Mouse (Mus musculus): ENCODE results near the gene Nedd9.
A peak's percentile ranks its signal among the peaks of the same experiment; 100 is the strongest.
"Not testable (repeated sequence)": the region's sequence is repeated elsewhere in the genome, so short reads cannot be mapped to it uniquely, and the experiment has no call there.

Gene Nedd9

GRCm38 (mm10) chr13:41298533-41298932, 188.6 kb downstream of the Nedd9 start:
- no peak for DNase-seq (ENCODE audit: low spot score in 2 of 2)

DNA sequence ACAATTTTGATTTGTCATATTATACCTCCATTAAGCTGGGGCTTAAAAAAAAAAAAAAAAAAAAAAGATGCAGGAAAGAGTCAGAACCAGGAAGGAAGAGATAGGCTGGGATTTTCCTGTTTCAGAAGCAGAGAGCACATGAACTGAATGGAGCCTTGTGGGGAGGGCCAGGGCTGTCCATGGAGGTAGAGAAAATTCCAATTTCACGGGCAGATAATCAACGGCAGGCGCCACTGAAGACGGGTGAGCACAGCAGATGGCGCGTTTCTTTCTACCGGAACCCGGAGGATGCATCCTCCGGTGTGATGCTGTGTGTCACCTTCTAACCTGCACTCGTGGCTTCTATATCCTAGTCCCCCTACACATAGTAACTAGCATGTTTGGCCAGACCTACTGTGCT, 190.8 kb downstream of the Nedd9 start:
- DNase-seq (ENCODE audit: low spot score in 2 of 2): no peak

- DNase-seq (ENCODE audit: low spot score in 2 of 2): no peak
Measured at GRCm38 (mm10) chr13:41295886-41296285, 191.3 kb downstream of the Nedd9 start.

- no peak for DNase-seq (ENCODE audit: low spot score in 2 of 2)
Measured at GRCm38 (mm10) chr13:41293595-41293994, 193.6 kb downstream of the Nedd9 start.

GRCm38 (mm10) chr13:41291466-41291974, 195.6 kb downstream of the Nedd9 start:
- DNase-seq (ENCODE audit: low spot score in 2 of 2): no peak

GRCm38 (mm10) chr13:41286285-41286684, 200.9 kb downstream of the Nedd9 start:
- DNase-seq (ENCODE audit: low spot score in 2 of 2): no peak

- no peak for DNase-seq (ENCODE audit: low spot score in 2 of 2)
Measured at GRCm38 (mm10) chr13:41285448-41285847, 201.7 kb downstream of the Nedd9 start.

- DNase-seq (ENCODE audit: low spot score in 2 of 2): peak; percentile 36 to 50
Measured at GRCm38 (mm10) chr13:41283256-41283655, 203.9 kb downstream of the Nedd9 start.

DNA sequence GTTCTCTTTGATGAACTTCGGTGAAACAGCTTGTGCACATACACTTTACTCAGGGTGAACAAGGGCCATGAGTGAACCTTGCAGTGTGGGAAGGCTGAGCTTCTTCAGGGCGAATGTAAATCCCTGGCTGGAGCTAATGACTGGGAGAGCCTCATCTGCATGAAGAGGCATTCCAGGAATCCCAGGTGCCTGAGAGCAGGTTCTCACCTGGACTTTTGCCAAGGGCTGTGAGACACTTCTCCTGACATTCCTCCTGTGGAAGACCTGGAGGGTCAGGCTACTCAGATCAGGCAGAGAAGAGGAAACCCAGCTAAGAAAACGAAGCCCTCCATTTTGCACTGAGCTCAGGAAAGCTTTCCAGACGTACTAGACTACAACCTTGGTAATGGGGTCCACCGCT, 206.5 kb downstream of the Nedd9 start:
- DNase-seq (ENCODE audit: low spot score in 2 of 2): no peak

DNA sequence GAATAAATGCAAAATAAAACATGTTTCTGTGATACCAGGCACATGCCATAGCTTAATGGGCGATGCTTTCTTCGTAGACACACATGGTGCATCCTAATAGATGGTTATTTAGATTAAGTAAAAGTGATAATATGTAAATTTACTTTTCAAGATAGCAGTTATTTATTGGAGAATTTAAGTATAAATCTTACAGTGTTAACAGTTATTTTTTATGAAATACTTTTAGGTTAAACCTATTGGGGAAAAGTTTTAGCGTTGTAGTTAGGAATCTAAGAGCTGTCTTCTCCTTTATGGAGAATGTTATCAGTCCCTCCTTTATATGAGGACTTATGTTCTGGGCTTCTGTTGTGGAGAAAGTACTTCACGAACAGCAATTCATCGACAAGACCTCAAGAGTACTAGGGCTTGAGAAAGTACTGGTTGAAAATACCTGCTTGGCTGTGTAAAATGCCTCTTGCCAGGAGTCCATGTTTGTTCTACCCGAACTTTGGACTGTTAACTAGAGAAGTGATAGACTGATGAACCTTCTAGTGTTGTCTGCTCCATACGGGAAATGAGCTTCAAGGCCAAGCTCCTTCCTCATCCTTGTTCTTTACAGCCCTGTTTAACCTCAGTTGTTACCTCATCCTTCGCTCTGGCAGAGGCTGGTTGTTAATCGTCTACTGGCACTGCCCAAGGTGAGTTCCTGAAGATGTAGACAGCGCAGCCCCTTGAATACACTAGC, 213.1 kb downstream of the Nedd9 start, which contains the start of gene Gm17364:
Gene Gm17364, minus strand, starts transcription at position 51 of the 724 bp plus-strand sequence.
- DNase-seq (ENCODE audit: low spot score in 2 of 2): no peak

GRCm38 (mm10) chr13:41267827-41268408, 219.2 kb downstream of the Nedd9 start:
- DNase-seq (ENCODE audit: low spot score in 2 of 2): peak; percentile 48 to 65

DNA sequence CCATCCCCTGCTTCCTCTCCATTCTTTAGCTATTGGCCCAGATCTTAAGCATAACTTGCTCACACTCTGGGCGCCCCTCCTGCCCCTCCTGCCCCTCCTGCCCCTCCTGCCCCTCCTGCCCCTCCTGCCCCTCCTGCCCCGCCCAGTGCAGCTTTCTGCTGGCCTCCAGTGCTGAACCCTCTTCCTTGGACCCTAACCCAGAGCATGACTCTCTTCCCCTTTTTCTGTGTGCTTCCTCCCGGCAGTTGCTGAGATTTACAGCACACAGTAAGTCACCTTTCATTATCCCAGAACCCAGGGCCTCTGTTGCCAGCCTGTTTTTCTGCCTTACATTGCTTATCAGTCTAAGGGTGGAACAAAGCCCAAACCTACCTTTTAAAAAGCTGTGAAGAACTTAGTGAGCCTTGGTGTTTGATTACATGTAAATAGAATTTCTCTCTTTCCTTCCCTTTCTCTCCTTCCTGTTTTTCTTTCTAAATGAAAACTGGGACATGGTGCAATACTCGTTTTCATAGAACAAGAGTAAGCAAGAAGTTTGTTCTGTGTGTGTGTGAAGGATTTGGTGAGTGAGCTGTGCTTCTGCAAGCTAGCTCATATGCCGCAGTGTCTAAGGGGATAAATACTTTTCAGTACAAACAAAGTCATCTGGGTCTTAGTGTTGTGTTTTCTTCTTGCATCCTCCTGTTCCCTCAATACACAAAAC, 223.7 kb downstream of the Nedd9 start:
- no peak for DNase-seq (ENCODE audit: low spot score in 2 of 2)

GRCm38 (mm10) chr13:41261617-41262016, 225.5 kb downstream of the Nedd9 start:
- not testable (repeated sequence) for DNase-seq (ENCODE audit: low spot score in 2 of 2)
